Mouse (Mus musculus) adrenal gland, adult 2 months (tissue): ENCODE data around the gene Pim1. TPM values are rescaled to one million over a fixed set of nuclear protein-coding genes. Genes with fewer than 3 reads are reported as not detected.
A peak's percentile ranks its signal among the peaks of the same experiment; 100 is the strongest.

ENCODE experiments used
- DNase-seq: peaks from one replicate; pipeline ENCODE4 v3.0.0; 2021
- polyA plus RNA-seq: library from polyadenylated mRNA; depleted of rRNA; stranded (reverse); fragments of >200 nt; gene quantifications from 2 replicates; pipeline ENCODE4 v1.2.3, GENCODE M21; 2012; rRNA removed
- total RNA-seq, 2 experiments: library from RNA; stranded (reverse); gene quantifications; 2 replicates each; pipeline ENCODE4 v1.2.3; 2021

The Pim1 gene
- total and polyA plus RNA-seq, 3 experiments, result 120 to 150 (median 124) TPM

GRCm38 (mm10) chr17:29528568-29529187 is 38.1 kb downstream of the Pim1 start:
- no peak for DNase-seq

- no peak for DNase-seq
These were observed 40.0 kb downstream of the Pim1 start for GRCm38 (mm10) chr17:29530508-29530907.

- DNase-seq, result no peak
These were observed 40.7 kb downstream of the Pim1 start for GRCm38 (mm10) chr17:29531278-29531677.

GRCm38 (mm10) chr17:29531757-29532384 is 41.3 kb downstream of the Pim1 start:
- DNase-seq, result no peak

GRCm38 (mm10) chr17:29533866-29534265 is 43.3 kb downstream of the Pim1 start:
- no peak for DNase-seq

- DNase-seq, result peak; percentile 62
These were observed 49.9 kb downstream of the Pim1 start for GRCm38 (mm10) chr17:29540426-29540825.

GRCm38 (mm10) chr17:29541419-29541818 is 50.9 kb downstream of the Pim1 start:
- peak; percentile 93 for DNase-seq

- DNase-seq, result no peak
These were observed 52.5 kb downstream of the Pim1 start for GRCm38 (mm10) chr17:29542831-29543690.

- DNase-seq, result no peak
These were observed 53.5 kb downstream of the Pim1 start for GRCm38 (mm10) chr17:29544064-29544463.

- DNase-seq, result no peak
These were observed 54.7 kb downstream of the Pim1 start for GRCm38 (mm10) chr17:29545241-29545640.

Other genes starting within 250 kb of the Pim1 start
- gene Ppil1, start 226.6 kb upstream of the Pim1 start, total RNA-seq, result 10 to 100 TPM; 19.7 to 28.0 TPM
- 24.6 and 26.2 TPM in 2 replicates for gene Ppil1, start 226.6 kb upstream of the Pim1 start, polyA plus RNA-seq
- 100 to 1,000 TPM; 146 to 151 TPM for gene BC004004, start 222.0 kb upstream of the Pim1 start, total RNA-seq
- 49.7 and 54.1 TPM in 2 replicates for gene BC004004, start 222.0 kb upstream of the Pim1 start, polyA plus RNA-seq
- gene Pi16, start 173.1 kb upstream of the Pim1 start, total RNA-seq, result 10 to 100 TPM; 23.1 to 35.5 TPM
- 21.5 and 29.9 TPM in 2 replicates for gene Pi16, start 173.1 kb upstream of the Pim1 start, polyA plus RNA-seq
- gene Mtch1, start 142.8 kb upstream of the Pim1 start, total RNA-seq, result 100 to 1,000 TPM; 220 to 280 TPM
- 331 and 392 TPM in 2 replicates for gene Mtch1, start 142.8 kb upstream of the Pim1 start, polyA plus RNA-seq
- 1 to 10 TPM; 2.6 to 3.4 TPM for gene Fgd2, start 129.8 kb upstream of the Pim1 start, total RNA-seq
- 10.0 and 17.2 TPM in 2 replicates for gene Fgd2, start 129.8 kb upstream of the Pim1 start, polyA plus RNA-seq
- not detected for gene Gm17657, start 58.9 kb downstream of the Pim1 start, total RNA-seq
- not detected in 2 replicates for gene Gm17657, start 58.9 kb downstream of the Pim1 start, polyA plus RNA-seq
- 10 to 100 TPM; 24.2 to 30.5 TPM for gene Tbc1d22b, start 59.0 kb downstream of the Pim1 start, total RNA-seq
- 25.7 and 30.6 TPM in 2 replicates for gene Tbc1d22b, start 59.0 kb downstream of the Pim1 start, polyA plus RNA-seq
- gene Tmem217, start 61.6 kb downstream of the Pim1 start, total RNA-seq, result not detected
- gene Tmem217, start 61.6 kb downstream of the Pim1 start, polyA plus RNA-seq, result 0.88 and 1.6 TPM in 2 replicates
- gene Rnf8, start 124.0 kb downstream of the Pim1 start, total RNA-seq, result 10 to 100 TPM; 31.2 to 54.3 TPM
- 22.7 and 35.0 TPM in 2 replicates for gene Rnf8, start 124.0 kb downstream of the Pim1 start, polyA plus RNA-seq
- gene Gm28043, start 124.1 kb downstream of the Pim1 start, total RNA-seq, result 1 to 10 TPM; 1.8 to 2.4 TPM
- gene Gm28043, start 124.1 kb downstream of the Pim1 start, polyA plus RNA-seq, result 0.16 and 0.26 TPM in 2 replicates
- gene Cmtr1, start 169.8 kb downstream of the Pim1 start, total RNA-seq, result 10 to 100 TPM; 82.5 to 89.1 TPM
- 18.5 and 24.8 TPM in 2 replicates for gene Cmtr1, start 169.8 kb downstream of the Pim1 start, polyA plus RNA-seq
- 10 to 100 TPM in 1 of 2 experiments, 1 to 10 TPM in 1; 7.5 to 10.4 TPM for gene Ccdc167, start 226.3 kb downstream of the Pim1 start, total RNA-seq
- gene Ccdc167, start 226.3 kb downstream of the Pim1 start, polyA plus RNA-seq, result 3.5 and 4.4 TPM in 2 replicates